Mouse (Mus musculus) gastrocnemius, adult 8-10 months (tissue): ENCODE measurements around the gene Zbtb7a. TPM values are rescaled to one million over a fixed set of nuclear protein-coding genes. Genes with fewer than 3 reads are reported as not detected.

ENCODE experiments used
- microRNA-seq: library from miRNA; unstranded; fragments of <30 nt; microRNA quantifications from one replicate; pipeline ENCODE4 v1.2.0, GENCODE M21; 2022
- total RNA-seq, 4 experiments: library from RNA; stranded (reverse); gene quantifications; 2 replicates each; pipeline ENCODE4 v1.2.4; 2022

The Zbtb7a gene
- total RNA-seq, 4 experiments from 2014 or later: 24.8 to 28.9 (median 25.5) TPM

Small RNA genes within 50 kb of the gene (microRNA-seq; reads per million reads assigned to microRNA genes)
- gene Mir5615-1 (not detected), gene Mir5615-2 (not detected)

Other genes starting within 250 kb of the Zbtb7a start
- 100 to 1,000 TPM; 119 to 143 (median 123) TPM for gene Timm13, start 234.3 kb upstream of the Zbtb7a start, total RNA-seq
- gene Lmnb2, start 217.0 kb upstream of the Zbtb7a start, total RNA-seq: 1 to 10 TPM; 2.1 to 4.0 (median 2.3) TPM
- 10 to 100 TPM in 3 of 4 experiments, 1 to 10 TPM in 1; 6.8 to 31.8 (median 26.9) TPM for gene Gadd45b, start 205.1 kb upstream of the Zbtb7a start, total RNA-seq
- 1 to 10 TPM; 1.1 to 2.7 (median 1.7) TPM for gene Gng7, start 120.3 kb upstream of the Zbtb7a start, total RNA-seq
- under 1 TPM in 1 of 4 experiments, not detected in 3; 0.24 TPM for gene Diras1, start 109.6 kb upstream of the Zbtb7a start, total RNA-seq
- 10 to 100 TPM; 12.9 to 15.3 (median 13.9) TPM for gene Slc39a3, start 97.8 kb upstream of the Zbtb7a start, total RNA-seq
- 100 to 1,000 TPM in 3 of 4 experiments, 10 to 100 TPM in 1; 99.1 to 108 (median 105) TPM for gene Sgta, start 75.0 kb upstream of the Zbtb7a start, total RNA-seq
- gene Thop1, start 65.2 kb upstream of the Zbtb7a start, total RNA-seq: 10 to 100 TPM; 21.7 to 24.1 (median 22.9) TPM
- gene Creb3l3, start 36.3 kb upstream of the Zbtb7a start, total RNA-seq: under 1 TPM in 1 of 4 experiments, not detected in 3; 0.44 TPM
- 100 to 1,000 TPM; 197 to 233 (median 208) TPM for gene Map2k2, start 29.3 kb upstream of the Zbtb7a start, total RNA-seq
- 10 to 100 TPM; 14.0 to 19.0 (median 16.2) TPM for gene Pias4, start 32.7 kb downstream of the Zbtb7a start, total RNA-seq
- 1,000 to 10,000 TPM; 1,293 to 1,550 (median 1,345) TPM for gene Eef2, start 41.4 kb downstream of the Zbtb7a start, total RNA-seq
- 10 to 100 TPM; 25.2 to 31.5 (median 27.3) TPM for gene Dapk3, start 47.8 kb downstream of the Zbtb7a start, total RNA-seq
- gene 4930442H23Rik, start 48.6 kb downstream of the Zbtb7a start, total RNA-seq: not detected
- gene Nmrk2, start 66.8 kb downstream of the Zbtb7a start, total RNA-seq: 100 to 1,000 TPM in 1 of 4 experiments, 10 to 100 TPM in 3; 15.3 to 106 (median 44.7) TPM
- not detected for gene Atcay, start 95.6 kb downstream of the Zbtb7a start, total RNA-seq
- gene Zfr2, start 97.9 kb downstream of the Zbtb7a start, total RNA-seq: 1 to 10 TPM; 1.8 to 2.7 (median 2.1) TPM
- gene Matk, start 117.7 kb downstream of the Zbtb7a start, total RNA-seq: under 1 TPM in 2 of 4 experiments, not detected in 2; 0.31 TPM
- 100 to 1,000 TPM in 3 of 4 experiments, 10 to 100 TPM in 1; 96.1 to 111 (median 102) TPM for gene Mrpl54, start 131.7 kb downstream of the Zbtb7a start, total RNA-seq
- 100 to 1,000 TPM in 2 of 4 experiments, 10 to 100 TPM in 2; 94.6 to 106 (median 98.8) TPM for gene Apba3, start 131.7 kb downstream of the Zbtb7a start, total RNA-seq
- gene Tjp3, start 156.4 kb downstream of the Zbtb7a start, total RNA-seq: not detected
- 10 to 100 TPM; 18.5 to 22.8 (median 21.9) TPM for gene Pip5k1c, start 157.7 kb downstream of the Zbtb7a start, total RNA-seq
- 10 to 100 TPM in 1 of 4 experiments, 1 to 10 TPM in 3; 9.4 to 11.3 (median 9.8) TPM for gene Cactin, start 185.9 kb downstream of the Zbtb7a start, total RNA-seq
- gene Tbxa2r, start 193.5 kb downstream of the Zbtb7a start, total RNA-seq: under 1 TPM; 0.12 to 0.36 (median 0.19) TPM
- gene Gipc3, start 208.0 kb downstream of the Zbtb7a start, total RNA-seq: 1 to 10 TPM in 1 of 4 experiments, under 1 TPM in 3; 0.46 to 1.2 (median 0.73) TPM
- gene Hmg20b, start 215.3 kb downstream of the Zbtb7a start, total RNA-seq: 10 to 100 TPM; 16.9 to 22.8 (median 21.1) TPM
- 1 to 10 TPM; 1.7 to 3.1 (median 2.1) TPM for gene Mfsd12, start 222.3 kb downstream of the Zbtb7a start, total RNA-seq
- gene 4930404N11Rik, start 230.6 kb downstream of the Zbtb7a start, total RNA-seq: under 1 TPM; 0.22 to 0.68 (median 0.60) TPM
- 10 to 100 TPM; 14.8 to 18.5 (median 16.6) TPM for gene Fzr1, start 243.3 kb downstream of the Zbtb7a start, total RNA-seq
- 10 to 100 TPM; 46.5 to 50.1 (median 47.4) TPM for gene Dohh, start 249.2 kb downstream of the Zbtb7a start, total RNA-seq
- gene Gm48551, start 249.2 kb downstream of the Zbtb7a start, total RNA-seq: 1 to 10 TPM in 2 of 4 experiments, under 1 TPM in 2; 0.59 to 1.8 (median 1.1) TPM